Mouse (Mus musculus) forebrain, embryonic 12.5 days (tissue): ENCODE results near the gene Lgals7. TPM values are rescaled to one million over a fixed set of nuclear protein-coding genes. Genes with fewer than 3 reads are reported as not detected.

Experiments
- ATAC-seq: fragments of 200-750 bp; cut with Nextera tagmentation; 2 replicates; pipeline ENCODE4 v1.8.0; 2017; ENCODE audit warnings: moderate TSS enrichment; ENCODE audit not compliant: low FRiP score
- H3K27ac ChIP-seq: fragments of 300-500 bp; sonication (generic); 2 replicates; pipeline ENCODE4 v1.5.1; 2016; ENCODE audit warnings: mild to moderate bottlenecking
- H3K27me3 ChIP-seq: fragments of 300-500 bp; sonication (generic); 2 replicates; pipeline ENCODE4 v1.6.1; 2016; ENCODE audit warnings: mild to moderate bottlenecking
- H3K36me3 ChIP-seq: fragments of 300-500 bp; sonication (generic); replicated peaks from 2 replicates; pipeline ENCODE4 v1.6.1; 2016; ENCODE audit warnings: mild to moderate bottlenecking
- H3K4me1 ChIP-seq: fragments of 300-500 bp; sonication (generic); 2 replicates; pipeline ENCODE4 v1.6.1; 2016
- H3K4me2 ChIP-seq: fragments of 300-500 bp; sonication (generic); 2 replicates; pipeline ENCODE4 v1.6.1; 2016; ENCODE audit warnings: mild to moderate bottlenecking, moderate library complexity
- H3K4me3 ChIP-seq: fragments of 300-500 bp; sonication (generic); replicated peaks from 2 replicates; pipeline ENCODE4 v1.5.1; 2016; ENCODE audit warnings: mild to moderate bottlenecking
- H3K9ac ChIP-seq: fragments of 300-500 bp; sonication (generic); 2 replicates; pipeline ENCODE4 v1.6.1; 2016; ENCODE audit warnings: mild to moderate bottlenecking
- H3K9me3 ChIP-seq: fragments of 300-500 bp; sonication (generic); 2 replicates; pipeline ENCODE4 v1.6.1; 2016
- WGBS: fragments of 180-500 bp; shearing (Covaris S2); methylation state at CpG from one replicate; pipeline ENCODE4 v1.1.7; 2016; 5-methylcytosine and 5-hydroxymethylcytosine counted together
- polyA plus RNA-seq: library from polyadenylated mRNA; unstranded; fragments of >200 nt; fragmentation: Nextera tagmentation; extraction: Ambion mirVana; gene quantifications from 2 replicates; pipeline ENCODE4 v1.2.1, GENCODE M21; 2016

The Lgals7 gene
- polyA plus RNA-seq, 1 experiment from 2014 or later = 1.9 TPM

DNA sequence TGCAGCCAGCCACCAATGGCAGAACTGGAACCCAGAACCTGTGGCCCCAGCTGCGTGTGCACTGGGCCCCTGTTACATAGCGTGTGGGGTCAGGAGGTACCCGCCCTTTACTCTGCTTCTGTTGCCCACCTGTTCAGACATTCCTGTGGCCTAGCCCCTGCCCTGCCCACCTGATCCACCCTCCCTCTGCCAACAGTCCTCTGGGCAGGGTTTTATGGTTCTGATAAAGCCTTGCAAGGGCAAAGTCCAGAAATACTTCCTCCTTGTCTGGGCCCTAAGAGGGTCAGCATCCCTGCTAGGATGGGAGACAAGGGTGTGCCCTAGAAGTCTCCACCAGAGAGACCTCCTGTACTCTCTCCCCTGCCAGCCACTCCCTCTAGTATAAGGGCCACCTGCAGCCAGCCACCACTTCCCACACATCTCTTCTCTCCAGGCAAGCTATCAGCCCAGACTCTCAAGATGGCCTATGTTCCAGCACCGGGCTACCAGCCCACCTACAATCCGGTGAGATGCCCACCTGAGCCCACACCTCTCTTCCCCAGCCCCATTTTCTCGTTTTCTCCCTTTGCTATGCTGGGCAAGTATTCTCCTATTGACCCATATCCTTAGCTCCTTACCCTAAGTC, 29.8 kb upstream of the Lgals7 start, which contains the start of gene Lgals4:
Lgals4 (plus strand) TSS at position 132 of the 625 bp plus-strand sequence.
- H3K9me3 ChIP-seq = no peaks in the 10 kb centered on the region
- ATAC-seq = no peak
- H3K27me3 ChIP-seq = no peaks in the 10 kb centered on the region
- no peak within 1 kb of the TSS for H3K27ac ChIP-seq
- H3K4me3 ChIP-seq = no peak within 1 kb of the TSS
- WGBS = 85% methylated on average over 6 of the region's 6 CpGs
- peaks cover 26% of the 10 kb centered on the region for H3K36me3 ChIP-seq
- H3K4me1 ChIP-seq = no peaks in the 10 kb centered on the region
- no peak within 1 kb of the TSS for H3K4me2 ChIP-seq
- no peak within 1 kb of the TSS for H3K9ac ChIP-seq

DNA sequence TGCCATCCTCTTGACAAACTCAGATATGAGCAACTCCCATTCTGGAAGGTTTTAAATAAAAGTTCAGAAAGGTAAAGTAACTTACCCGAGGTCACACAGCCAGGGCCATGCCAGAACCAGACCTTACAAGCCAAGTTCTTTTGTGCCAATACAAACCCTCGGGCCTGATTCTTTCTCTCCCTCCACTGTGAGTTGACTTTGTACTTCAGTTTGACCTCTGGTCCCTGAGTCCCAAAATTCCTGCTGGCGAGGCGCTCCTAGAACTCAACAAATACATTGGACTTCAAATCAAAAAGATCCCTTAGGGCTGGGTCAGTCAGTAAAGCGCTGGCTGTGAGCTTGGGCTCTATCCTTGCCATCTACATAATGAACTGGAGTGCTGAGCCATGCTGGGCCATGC, 26.7 kb upstream of the Lgals7 start:
- Histone ChIP-seq H3K36me3 (peaks cover 2% of the 10 kb centered on the region; the same call in 1 of the 2 replicates), H3K27ac (no peak overlapping the region), H3K4me1 (no peaks in the 10 kb centered on the region), H3K4me2 (no peak overlapping the region), H3K9me3 (no peaks in the 10 kb centered on the region), H3K27me3 (no peaks in the 10 kb centered on the region), H3K4me3 (no peak overlapping the region), H3K9ac (no peak overlapping the region)
- ATAC-seq = no peak
- WGBS = 84% methylated on average over 5 of the region's 5 CpGs

DNA sequence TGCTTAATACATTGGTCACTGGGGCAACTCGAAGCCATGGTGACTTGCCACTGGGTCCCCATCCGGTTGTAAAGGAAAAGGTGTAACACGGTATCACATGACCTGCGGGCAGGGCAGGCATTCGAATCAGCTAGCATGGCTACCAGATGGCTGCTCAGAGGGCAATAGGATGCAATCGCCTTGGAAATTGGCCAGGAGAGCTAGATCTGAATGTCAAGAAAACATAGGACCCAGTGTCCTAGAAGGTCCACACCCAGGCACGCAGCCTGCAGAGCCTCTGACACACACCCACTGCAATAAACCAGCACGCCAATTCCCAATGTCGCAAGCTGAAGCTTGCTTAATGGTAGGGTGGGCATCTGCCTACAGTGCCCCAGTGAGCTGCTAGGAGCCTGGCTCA, 25.3 kb upstream of the Lgals7 start:
- Histone ChIP-seq H3K9me3 (no peaks in the 10 kb centered on the region), H3K27me3 (no peaks in the 10 kb centered on the region), H3K4me3 (no peak overlapping the region), H3K9ac (no peak overlapping the region), H3K36me3 (no peaks in the 10 kb centered on the region), H3K27ac (no peak overlapping the region), H3K4me2 (no peak overlapping the region), H3K4me1 (no peaks in the 10 kb centered on the region)
- 89% methylated on average over 9 of the region's 9 CpGs for WGBS
- ATAC-seq = no peak

DNA sequence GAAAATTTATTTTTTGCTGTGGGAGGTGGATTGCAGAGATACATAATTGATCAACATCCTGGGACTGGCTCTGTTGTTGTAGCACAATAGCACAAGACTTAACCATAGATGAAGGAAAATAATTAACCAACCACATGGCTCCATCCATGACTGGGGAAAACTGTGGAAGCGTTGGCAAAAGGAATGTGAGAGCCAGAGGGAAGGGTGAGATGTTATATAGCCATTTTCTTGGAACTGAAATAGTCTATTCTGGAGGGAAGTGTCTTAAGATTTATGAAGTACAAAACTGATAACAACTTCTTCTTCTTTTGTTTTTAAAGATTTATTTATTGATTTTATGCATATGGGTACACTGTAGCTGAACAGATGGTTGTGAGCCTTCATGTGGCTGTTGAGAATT, 16.4 kb upstream of the Lgals7 start:
- Histone ChIP-seq H3K4me2 (no peak overlapping the region), H3K9ac (no peak overlapping the region), H3K27me3 (no peaks in the 10 kb centered on the region), H3K4me1 (no peaks in the 10 kb centered on the region), H3K36me3 (no peaks in the 10 kb centered on the region), H3K27ac (no peak overlapping the region), H3K9me3 (0 out of 2 replicates have a peak, but pooled peaks cover 3% of the 10 kb centered on the region), H3K4me3 (no peak overlapping the region)
- WGBS = 88% methylated on average over 1 of the region's 1 CpGs
- ATAC-seq = no peak

DNA sequence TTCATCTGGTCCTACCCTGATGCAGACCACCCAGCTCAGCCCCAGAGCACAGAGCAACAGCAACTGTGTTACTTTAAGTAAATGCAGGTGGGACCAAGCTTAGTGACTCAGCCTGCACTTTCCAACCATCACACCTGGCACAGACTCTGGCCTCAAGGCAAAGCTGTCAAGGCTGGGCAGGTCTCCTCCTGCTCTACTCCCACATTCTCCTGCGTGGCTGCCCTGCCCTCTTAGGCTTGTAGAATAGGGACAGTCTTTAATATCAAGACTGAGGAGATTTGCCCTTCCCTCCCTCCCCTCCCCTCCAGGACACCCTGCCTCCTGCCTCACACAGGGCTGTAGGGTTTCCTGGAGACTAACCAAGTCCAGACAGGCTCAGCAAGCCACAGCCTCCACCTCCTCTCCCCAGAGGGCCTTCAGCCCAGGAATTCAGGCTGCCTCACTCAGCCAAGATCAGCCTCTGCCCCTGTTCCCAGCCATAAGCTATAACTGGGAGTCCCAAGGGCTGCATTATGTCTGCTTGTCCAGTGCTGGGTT, 13.9 kb upstream of the Lgals7 start:
- no peak overlapping the region for H3K27ac ChIP-seq
- H3K27me3 ChIP-seq = no peaks in the 10 kb centered on the region
- no peak overlapping the region for H3K4me2 ChIP-seq
- H3K9ac ChIP-seq = no peak overlapping the region
- no peaks in the 10 kb centered on the region for H3K36me3 ChIP-seq
- no peak overlapping the region for H3K4me3 ChIP-seq
- H3K9me3 ChIP-seq = 0 out of 2 replicates have a peak, but pooled peaks cover 3% of the 10 kb centered on the region
- 63% methylated on average over 1 of the region's 1 CpGs for WGBS
- no peaks in the 10 kb centered on the region for H3K4me1 ChIP-seq
- ATAC-seq = no peak

DNA sequence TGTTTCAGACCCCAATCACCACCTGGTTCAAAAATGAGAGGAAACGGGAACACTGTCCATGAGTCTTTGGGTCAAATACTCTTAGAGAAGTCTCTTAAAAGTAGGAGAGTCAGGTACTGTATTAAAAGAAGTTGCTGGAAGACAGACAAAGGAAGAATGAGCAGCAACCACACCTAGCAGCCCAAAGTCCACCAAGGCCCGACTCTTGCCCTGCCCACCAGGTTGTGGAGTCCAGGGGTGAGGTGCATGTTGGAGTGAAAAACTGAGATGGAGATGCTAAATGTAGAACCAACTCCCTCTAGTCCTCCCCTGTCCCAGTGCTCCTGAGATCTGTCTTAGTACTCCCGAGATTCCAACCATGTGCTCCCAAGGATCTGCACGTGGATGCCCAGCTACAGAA, 13.0 kb upstream of the Lgals7 start:
- 0 out of 2 replicates have a peak, but pooled peaks cover 3% of the 10 kb centered on the region for H3K9me3 ChIP-seq
- H3K4me2 ChIP-seq = no peak overlapping the region
- H3K27ac ChIP-seq = no peak overlapping the region
- H3K36me3 ChIP-seq = no peaks in the 10 kb centered on the region
- H3K27me3 ChIP-seq = no peaks in the 10 kb centered on the region
- no peak overlapping the region for H3K9ac ChIP-seq
- H3K4me1 ChIP-seq = no peaks in the 10 kb centered on the region
- ATAC-seq = no peak
- WGBS = 86% methylated on average over 4 of the region's 4 CpGs
- no peak overlapping the region for H3K4me3 ChIP-seq

DNA sequence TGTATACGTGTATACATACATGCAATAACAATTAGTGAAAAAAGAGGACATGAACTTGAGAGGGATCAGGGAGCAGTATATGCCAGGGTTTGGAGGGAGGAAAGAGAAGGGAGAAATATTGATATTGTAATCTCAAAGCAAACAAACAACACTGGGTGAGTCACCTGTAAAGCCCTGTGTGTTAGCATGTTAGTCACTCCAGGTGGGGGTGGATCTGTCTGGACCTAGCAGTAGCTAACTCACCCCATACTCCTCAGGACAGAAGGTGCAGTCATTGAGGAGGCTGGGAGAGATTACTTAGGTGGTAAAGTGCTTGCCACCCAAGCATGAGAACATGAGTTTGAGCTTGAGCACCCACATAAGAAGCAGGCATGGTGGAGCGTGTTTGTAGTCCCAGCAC, 3.7 kb upstream of the Lgals7 start:
- no peaks in the 10 kb centered on the region for H3K36me3 ChIP-seq

DNA sequence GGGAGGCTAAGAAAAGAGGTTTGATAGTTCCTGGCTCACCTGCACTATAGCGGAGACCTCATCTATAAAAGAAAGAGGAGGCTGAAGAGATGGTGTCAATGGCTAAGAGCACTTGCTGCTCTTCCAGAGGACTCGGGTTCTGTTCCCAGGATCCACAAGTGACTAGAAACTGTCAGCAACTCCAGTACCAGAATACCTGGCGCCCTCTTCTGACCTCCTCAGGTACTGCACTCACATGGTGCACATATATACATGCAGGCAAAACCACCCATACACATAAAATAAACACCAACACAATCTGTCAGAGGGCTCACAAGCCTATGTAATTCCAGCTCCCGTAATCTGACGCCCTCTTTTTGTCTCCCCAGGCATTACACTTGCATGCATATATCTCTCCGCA, 2.8 kb upstream of the Lgals7 start:
- H3K4me3 ChIP-seq = no peak overlapping the region
- ATAC-seq = no peak
- 89% methylated on average over 6 of the region's 6 CpGs for WGBS

More for the DNA sequence above, 3.7 kb upstream of the Lgals7 start:
- H3K27me3 ChIP-seq = no peaks in the 10 kb centered on the region
- H3K4me2 ChIP-seq = no peak overlapping the region
- H3K9ac ChIP-seq = no peak overlapping the region
- 86% methylated on average over 2 of the region's 2 CpGs for whole genome bisulfite sequencing
- H3K4me3 ChIP-seq = no peak overlapping the region
- peaks cover 8% of the 10 kb centered on the region for H3K4me1 ChIP-seq
- H3K27ac ChIP-seq = no peak overlapping the region
- H3K9me3 ChIP-seq = 0 out of 2 replicates have a peak, but pooled peaks cover 5% of the 10 kb centered on the region
- no peak for ATAC-seq

DNA sequence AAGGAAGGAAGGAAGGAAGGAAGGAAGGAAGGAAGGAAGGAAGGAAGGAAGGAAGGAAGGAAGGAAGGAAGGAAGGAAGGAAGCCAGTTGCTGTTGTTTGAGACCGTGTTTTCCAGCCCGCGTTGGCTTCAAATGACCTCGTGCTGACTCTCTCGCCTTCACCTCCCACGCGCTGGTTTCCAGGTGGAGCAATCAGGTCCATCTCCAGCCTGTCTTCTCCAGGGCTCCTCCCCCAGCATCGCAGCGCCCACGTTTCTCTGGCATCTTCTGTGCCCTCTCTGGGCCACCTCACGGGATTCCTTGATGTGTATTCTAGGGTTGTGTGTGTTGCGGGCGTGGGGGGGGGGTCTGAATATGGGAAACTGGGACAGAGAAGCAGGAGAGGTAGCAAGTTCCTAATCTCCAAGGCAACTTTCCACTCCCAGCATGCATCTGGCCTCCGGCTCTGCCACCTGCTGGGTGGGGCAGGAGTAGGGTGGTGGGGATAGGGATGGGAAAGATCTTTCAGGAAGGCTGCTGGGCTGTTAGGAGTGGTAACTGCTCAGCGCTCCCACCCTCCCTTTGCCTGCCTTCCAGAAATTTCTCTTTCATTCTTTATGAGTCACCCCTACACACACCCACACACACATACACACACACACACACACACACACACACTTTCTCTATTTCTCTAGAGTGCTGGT, 695 bp upstream of the Lgals7 start:
- H3K4me3 ChIP-seq = no peak overlapping the region
- H3K27ac ChIP-seq = no peak overlapping the region
- H3K9ac ChIP-seq = no peak overlapping the region
- 84% methylated on average over 14 of the region's 15 CpGs for WGBS
- 0 out of 2 replicates have a peak, but pooled peaks cover 5% of the 10 kb centered on the region for H3K9me3 ChIP-seq
- no peak for ATAC-seq
- no peaks in the 10 kb centered on the region for H3K27me3 ChIP-seq
- no peak overlapping the region for H3K4me2 ChIP-seq
- H3K36me3 ChIP-seq = no peaks in the 10 kb centered on the region
- H3K4me1 ChIP-seq = peaks cover 11% of the 10 kb centered on the region

More for the DNA sequence above, 2.8 kb upstream of the Lgals7 start:
- Histone ChIP-seq H3K4me1 (peaks cover 8% of the 10 kb centered on the region), H3K27ac (no peak overlapping the region), H3K36me3 (no peaks in the 10 kb centered on the region), H3K27me3 (no peaks in the 10 kb centered on the region), H3K4me2 (no peak overlapping the region), H3K9me3 (0 out of 2 replicates have a peak, but pooled peaks cover 5% of the 10 kb centered on the region), H3K9ac (no peak overlapping the region)

DNA sequence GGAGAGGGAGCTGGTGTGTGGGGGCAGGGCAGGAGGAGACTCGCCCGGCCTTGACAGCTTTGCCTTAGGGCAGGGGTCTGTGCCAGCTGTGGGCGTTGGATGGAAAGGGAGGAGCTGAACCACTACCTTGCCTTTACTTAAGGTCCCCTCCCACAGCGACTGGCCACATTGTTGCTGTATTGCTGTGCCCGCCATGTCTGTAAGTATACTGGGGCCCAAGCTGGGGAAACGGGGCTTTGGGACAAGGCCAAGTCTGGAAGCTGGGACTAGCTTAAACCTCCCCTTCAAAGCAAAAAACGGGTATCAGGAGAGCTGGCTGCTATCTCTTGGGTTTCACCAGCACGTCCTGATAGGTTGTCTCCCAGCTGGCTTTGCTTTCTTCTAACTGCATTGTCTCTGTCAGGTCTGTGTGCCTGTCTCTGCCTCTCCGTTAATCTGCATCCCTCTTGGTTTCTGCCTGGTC, 666 bp downstream of the Lgals7 start:
- H3K4me3 ChIP-seq = no peak overlapping the region
- WGBS = 38% methylated on average over 9 of the region's 9 CpGs
- H3K9me3 ChIP-seq = 0 out of 2 replicates have a peak, but pooled peaks cover 5% of the 10 kb centered on the region
- H3K27ac ChIP-seq = no peak overlapping the region
- no peak overlapping the region for H3K9ac ChIP-seq
- H3K27me3 ChIP-seq = no peaks in the 10 kb centered on the region
- no peak for ATAC-seq
- peak overlapping the region; percentile 6; the same call in 1 of the 2 replicates for H3K4me2 ChIP-seq
- H3K36me3 ChIP-seq = no peaks in the 10 kb centered on the region
- H3K4me1 ChIP-seq = peaks cover 11% of the 10 kb centered on the region

DNA sequence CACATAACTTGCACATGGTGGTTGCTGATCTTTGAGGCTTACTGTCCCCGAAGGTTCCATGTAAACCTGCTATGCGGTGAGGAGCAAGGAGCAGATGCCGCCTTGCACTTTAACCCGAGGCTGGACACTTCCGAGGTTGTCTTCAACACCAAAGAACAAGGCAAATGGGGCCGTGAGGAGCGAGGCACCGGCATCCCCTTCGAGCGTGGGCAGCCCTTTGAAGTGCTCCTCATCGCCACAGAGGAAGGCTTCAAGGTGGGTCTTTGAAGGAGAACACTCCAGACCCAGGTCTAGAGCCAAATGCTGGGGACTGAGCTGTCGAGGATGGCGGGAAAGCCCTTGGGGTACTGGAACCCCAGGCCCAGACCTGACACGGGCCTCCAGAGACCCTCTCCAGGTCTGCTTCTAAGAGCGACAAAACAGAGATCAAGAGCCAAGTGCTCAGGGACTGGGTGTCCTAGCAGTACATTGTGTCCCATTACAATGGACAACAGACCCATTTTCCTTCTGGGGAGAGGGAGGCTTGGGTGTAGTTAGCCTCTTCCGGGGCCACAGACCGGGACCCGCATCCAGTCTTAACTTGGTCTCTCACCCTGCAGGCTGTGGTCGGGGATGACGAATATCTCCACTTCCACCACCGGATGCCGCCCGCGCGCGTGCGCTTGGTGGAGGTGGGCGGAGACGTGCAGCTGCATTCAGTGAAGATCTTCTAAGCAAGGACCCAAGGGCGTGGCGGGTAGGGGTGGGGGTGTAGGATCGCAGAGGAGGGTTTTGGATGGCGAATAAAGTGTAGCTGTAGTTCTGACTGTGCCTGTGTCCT, 2.0 kb downstream of the Lgals7 start:
- Histone ChIP-seq H3K4me3 (peak overlapping the region; percentile 21), H3K27ac (no peak overlapping the region), H3K4me2 (peak overlapping the region; percentile 50), H3K9ac (peak overlapping the region; percentile 25; the same call in 1 of the 2 replicates), H3K27me3 (no peaks in the 10 kb centered on the region), H3K36me3 (no peaks in the 10 kb centered on the region), H3K9me3 (0 out of 2 replicates have a peak, but pooled peaks cover 4% of the 10 kb centered on the region), H3K4me1 (peaks cover 11% of the 10 kb centered on the region)
- 50% methylated on average over 33 of the region's 33 CpGs for WGBS
- ATAC-seq = peak; percentile 63; the same call in 1 of the 2 replicates
